Mouse (Mus musculus): ENCODE data around the gene Sstr1. TPM values are rescaled to one million over a fixed set of nuclear protein-coding genes. Genes with fewer than 3 reads are reported as not detected.

The Sstr1 gene
- total RNA-seq (2014; rRNA removed) (46.8 and 49.1 TPM in 2 replicates), polyA plus RNA-seq (2015; fragmentation: Nextera tagmentation; extraction: Ambion mirVana) (14.0 and 16.5 TPM in 2 replicates)

DNA sequence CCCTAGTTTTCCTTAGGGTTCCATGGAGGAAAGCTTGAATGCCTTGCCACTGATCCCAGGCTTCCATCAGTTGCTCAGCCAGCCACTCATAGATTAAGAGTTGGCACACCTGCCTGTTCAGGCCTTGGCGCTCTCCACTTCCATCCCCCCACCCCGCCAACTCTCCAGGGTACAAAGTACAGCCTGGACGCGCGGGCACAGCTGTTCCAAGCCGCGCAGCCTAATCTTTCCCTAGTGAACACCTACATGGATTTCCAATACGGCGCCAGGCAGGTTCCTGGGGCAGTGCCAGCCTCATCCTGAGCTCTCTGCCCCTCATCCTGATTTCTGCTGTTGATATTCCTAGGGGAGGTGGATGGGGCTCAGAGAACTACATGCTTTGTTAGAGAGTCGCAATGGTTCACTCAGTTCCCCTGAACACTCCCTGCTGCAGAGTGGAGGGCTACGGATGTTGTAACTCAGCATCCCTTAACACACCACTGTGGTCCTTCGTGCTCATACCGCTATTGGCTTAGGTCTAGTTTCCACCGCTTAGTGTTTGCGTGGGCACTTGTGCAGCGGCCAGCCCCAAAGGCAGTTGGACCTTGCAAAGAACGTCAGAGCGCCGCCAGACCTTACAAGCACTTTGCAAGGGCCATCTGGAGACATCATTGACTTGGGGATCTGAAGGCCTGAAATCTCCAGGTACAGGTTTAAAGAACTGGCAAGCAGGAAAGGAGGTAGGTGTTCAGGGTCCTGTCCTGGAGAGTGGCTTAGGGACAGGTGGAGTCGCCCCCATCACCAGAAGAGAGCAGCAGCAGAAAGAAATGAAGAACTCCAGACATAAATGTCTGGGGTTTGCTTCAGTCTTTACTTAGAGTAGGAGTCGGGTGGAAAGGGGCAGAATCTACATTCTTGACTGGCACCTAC is at the start of gene Sstr1:
Gene Sstr1, plus strand, starts transcription at position 610 of the 909 bp plus-strand sequence.
- Histone ChIP-seq H3K4me3 (ENCODE audit: low read length) (peak within 1 kb of the TSS; percentile 53), H3K4me2 (ENCODE audit: low read depth, low read length) (peak within 1 kb of the TSS; percentile 89), H3K9ac (replicated peaks; ENCODE audit: low read length) (peak within 1 kb of the TSS; percentile 52), H3K27me3 (ENCODE audit: insufficient read depth, low read length) (peaks cover 10% of the 10 kb centered on the region; the same call in 1 of the 2 replicates), H3K27ac (peak within 1 kb of the TSS; percentile 41; the same call in 1 of the 2 replicates), H3K9me3 (ENCODE audit: low read length) (no peaks in the 10 kb centered on the region), H3K4me1 (ENCODE audit: insufficient read depth, low read length) (peaks cover 18% of the 10 kb centered on the region; the same call in 1 of the 2 replicates), H3K36me3 (ENCODE audit: insufficient read depth, low read length) (no peaks in the 10 kb centered on the region)
- DNase-seq (ENCODE audit: low spot score) (peak; percentile 36), ATAC-seq (peak; percentile 13; the same call in 1 of the 2 replicates)
- WGBS: 12% methylated on average over 21 of the region's 21 CpGs
- TF ChIP-seq CTCF (IDR thresholded peaks at IDR 0.05; ENCODE audit: low read depth): no peak

DNA sequence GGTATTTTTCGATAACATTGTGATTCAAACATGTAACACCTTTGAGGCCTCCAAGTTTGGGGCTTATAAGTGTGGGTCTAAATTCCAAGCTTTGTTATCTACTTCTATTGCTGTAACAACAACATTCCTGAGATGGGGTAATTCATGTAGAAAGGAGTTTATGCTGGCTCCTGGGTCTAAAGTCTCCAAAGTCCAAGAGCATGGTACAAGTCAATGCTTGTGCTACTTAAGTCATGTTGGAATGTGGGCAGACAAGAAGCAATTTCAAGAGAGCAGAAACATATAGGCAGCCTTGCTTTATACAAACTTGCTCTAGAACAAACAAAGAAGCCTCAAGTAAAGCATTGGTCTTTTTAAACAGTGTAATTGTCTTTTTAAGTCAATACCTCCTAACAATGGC is 12.8 kb upstream of the Sstr1 start:
- no peak overlapping the region for H3K4me3 ChIP-seq (ENCODE audit: low read length)
- H3K9me3 ChIP-seq (ENCODE audit: low read length): no peaks in the 10 kb centered on the region
- DNase-seq (ENCODE audit: low spot score) (no peak), ATAC-seq (no peak)
- H3K4me2 ChIP-seq (ENCODE audit: low read depth, low read length): no peak overlapping the region
- WGBS: 87% methylated on average over 1 of the region's 1 CpGs
- H3K27me3 ChIP-seq (ENCODE audit: insufficient read depth, low read length): no peaks in the 10 kb centered on the region
- no peak overlapping the region for H3K27ac ChIP-seq
- no peaks in the 10 kb centered on the region for H3K36me3 ChIP-seq (ENCODE audit: insufficient read depth, low read length)
- no peaks in the 10 kb centered on the region for H3K4me1 ChIP-seq (ENCODE audit: insufficient read depth, low read length)
- no peak for TF ChIP-seq CTCF (IDR thresholded peaks at IDR 0.05; ENCODE audit: low read depth)
- no peak overlapping the region for H3K9ac ChIP-seq (replicated peaks; ENCODE audit: low read length)

DNA sequence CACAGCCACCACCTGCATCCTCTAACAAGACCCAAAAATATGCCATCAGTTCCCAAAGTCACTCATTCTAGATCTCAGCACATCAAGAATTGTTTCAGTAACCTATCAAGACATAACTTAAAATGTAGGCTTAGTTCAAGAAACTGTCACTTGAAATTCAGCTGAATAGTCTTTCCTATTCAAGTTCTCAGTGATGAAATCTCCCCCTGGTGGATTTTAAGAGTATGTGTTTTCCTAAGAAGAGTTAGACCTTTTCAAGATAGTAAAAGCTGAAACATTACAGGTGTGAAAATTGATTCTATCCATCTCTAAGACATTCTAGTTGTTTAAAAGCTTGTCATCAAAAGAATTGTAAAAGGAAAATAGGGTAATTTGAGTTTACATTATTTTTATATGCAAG is 10.4 kb upstream of the Sstr1 start:
- DNase-seq (ENCODE audit: low spot score) (peak; percentile 52), ATAC-seq (no peak)
- no peaks in the 10 kb centered on the region for H3K9me3 ChIP-seq (ENCODE audit: low read length)
- no peaks in the 10 kb centered on the region for H3K4me1 ChIP-seq (ENCODE audit: insufficient read depth, low read length)
- H3K4me2 ChIP-seq (ENCODE audit: low read depth, low read length): no peak overlapping the region
- TF ChIP-seq CTCF (IDR thresholded peaks at IDR 0.05; ENCODE audit: low read depth): peak; percentile 64
- H3K9ac ChIP-seq (replicated peaks; ENCODE audit: low read length): no peak overlapping the region
- H3K27ac ChIP-seq: no peak overlapping the region
- no peaks in the 10 kb centered on the region for H3K27me3 ChIP-seq (ENCODE audit: insufficient read depth, low read length)
- H3K36me3 ChIP-seq (ENCODE audit: insufficient read depth, low read length): no peaks in the 10 kb centered on the region
- H3K4me3 ChIP-seq (ENCODE audit: low read length): no peak overlapping the region

DNA sequence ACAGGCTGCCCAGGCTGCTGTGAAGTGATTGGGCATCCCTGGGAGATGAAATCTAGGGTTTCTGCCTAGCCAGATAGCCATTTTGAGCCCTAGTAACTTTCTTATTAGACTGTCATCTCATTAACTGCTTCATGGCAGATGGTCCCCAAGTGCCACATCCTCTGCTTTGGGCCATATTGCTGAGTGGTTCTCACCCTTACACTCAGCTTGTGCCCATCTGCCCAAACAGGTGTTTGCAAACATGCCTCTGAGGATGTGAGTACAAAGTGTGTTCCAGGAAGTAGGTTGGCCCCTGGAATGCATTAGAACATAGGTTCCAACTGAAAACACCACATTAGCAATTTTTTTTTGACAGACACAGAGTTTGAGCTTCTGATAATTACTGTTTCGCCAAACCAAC is 3.6 kb upstream of the Sstr1 start:
- no peak overlapping the region for H3K9ac ChIP-seq (replicated peaks; ENCODE audit: low read length)
- no peak for ATAC-seq
- 80% methylated on average over 1 of the region's 1 CpGs for WGBS
- H3K4me1 ChIP-seq (ENCODE audit: insufficient read depth, low read length): peaks cover 15% of the 10 kb centered on the region; the same call in 1 of the 2 replicates
- no peak overlapping the region for H3K27ac ChIP-seq
- no peak overlapping the region for H3K4me2 ChIP-seq (ENCODE audit: low read depth, low read length)
- H3K4me3 ChIP-seq (ENCODE audit: low read length): no peak overlapping the region
- TF ChIP-seq CTCF (IDR thresholded peaks at IDR 0.05; ENCODE audit: low read depth): no peak
- H3K27me3 ChIP-seq (ENCODE audit: insufficient read depth, low read length): peaks cover 6% of the 10 kb centered on the region; the same call in 1 of the 2 replicates
- H3K36me3 ChIP-seq (ENCODE audit: insufficient read depth, low read length): no peaks in the 10 kb centered on the region
- no peaks in the 10 kb centered on the region for H3K9me3 ChIP-seq (ENCODE audit: low read length)
- DNase-seq (ENCODE audit: low spot score): no peak

DNA sequence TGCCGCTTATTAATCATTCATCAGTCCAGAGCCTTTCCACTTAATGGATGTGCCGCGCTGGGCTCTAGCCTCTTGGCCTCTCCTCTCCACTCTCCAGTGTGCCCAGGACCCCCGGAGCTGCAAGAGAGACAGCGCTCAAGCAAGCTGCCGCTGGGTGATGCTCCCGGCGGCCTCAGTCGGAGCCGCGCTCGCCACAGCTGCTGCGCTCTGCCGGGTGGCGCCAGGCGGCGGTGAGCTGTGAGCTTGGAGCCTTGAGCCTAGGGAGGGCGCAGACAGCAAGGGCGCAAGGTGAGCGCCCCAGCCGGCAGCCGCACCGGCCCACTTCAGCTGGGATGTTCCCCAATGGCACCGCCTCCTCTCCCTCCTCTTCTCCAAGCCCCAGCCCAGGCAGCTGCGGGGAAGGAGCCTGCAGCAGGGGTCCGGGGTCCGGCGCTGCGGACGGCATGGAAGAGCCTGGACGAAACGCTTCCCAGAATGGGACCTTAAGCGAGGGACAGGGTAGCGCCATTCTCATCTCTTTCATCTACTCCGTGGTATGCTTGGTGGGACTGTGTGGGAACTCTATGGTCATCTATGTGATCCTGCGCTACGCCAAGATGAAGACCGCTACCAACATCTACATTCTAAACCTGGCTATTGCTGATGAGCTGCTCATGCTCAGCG is 820 bp downstream of the Sstr1 start:
- WGBS: under 1% methylated on average over 39 of the region's 39 CpGs
- DNase-seq (ENCODE audit: low spot score) (peak; percentile 62), ATAC-seq (peak; percentile 69)
- peak overlapping the region; percentile 41 for H3K27ac ChIP-seq
- H3K36me3 ChIP-seq (ENCODE audit: insufficient read depth, low read length): no peaks in the 10 kb centered on the region
- H3K9ac ChIP-seq (replicated peaks; ENCODE audit: low read length): peak overlapping the region; percentile 52
- H3K4me1 ChIP-seq (ENCODE audit: insufficient read depth, low read length): peaks cover 18% of the 10 kb centered on the region; the same call in 1 of the 2 replicates
- no peaks in the 10 kb centered on the region for H3K9me3 ChIP-seq (ENCODE audit: low read length)
- H3K4me3 ChIP-seq (ENCODE audit: low read length): peak overlapping the region; percentile 53
- no peak for TF ChIP-seq CTCF (IDR thresholded peaks at IDR 0.05; ENCODE audit: low read depth)
- H3K27me3 ChIP-seq (ENCODE audit: insufficient read depth, low read length): peaks cover 14% of the 10 kb centered on the region; the same call in 1 of the 2 replicates
- peak overlapping the region; percentile 89 for H3K4me2 ChIP-seq (ENCODE audit: low read depth, low read length)

DNA sequence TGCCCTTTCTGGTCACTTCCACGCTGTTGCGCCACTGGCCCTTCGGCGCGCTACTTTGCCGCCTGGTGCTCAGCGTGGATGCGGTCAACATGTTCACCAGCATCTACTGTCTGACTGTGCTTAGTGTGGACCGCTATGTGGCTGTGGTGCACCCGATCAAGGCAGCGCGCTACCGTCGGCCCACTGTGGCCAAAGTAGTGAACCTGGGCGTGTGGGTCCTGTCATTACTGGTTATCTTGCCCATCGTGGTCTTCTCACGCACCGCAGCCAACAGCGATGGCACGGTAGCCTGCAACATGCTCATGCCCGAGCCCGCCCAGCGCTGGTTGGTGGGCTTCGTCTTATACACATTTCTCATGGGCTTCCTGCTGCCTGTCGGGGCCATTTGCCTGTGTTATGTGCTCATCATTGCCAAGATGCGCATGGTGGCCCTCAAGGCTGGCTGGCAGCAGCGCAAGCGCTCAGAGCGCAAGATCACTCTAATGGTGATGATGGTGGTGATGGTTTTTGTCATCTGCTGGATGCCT is 1.4 kb downstream of the Sstr1 start:
- H3K4me1 ChIP-seq (ENCODE audit: insufficient read depth, low read length): peaks cover 18% of the 10 kb centered on the region; the same call in 1 of the 2 replicates
- ATAC-seq (peak; percentile 46), DNase-seq (ENCODE audit: low spot score) (peak; percentile 58)
- WGBS: 1% methylated on average over 29 of the region's 29 CpGs
- H3K27ac ChIP-seq: peak overlapping the region; percentile 41
- no peaks in the 10 kb centered on the region for H3K9me3 ChIP-seq (ENCODE audit: low read length)
- TF ChIP-seq CTCF (IDR thresholded peaks at IDR 0.05; ENCODE audit: low read depth): no peak
- peak overlapping the region; percentile 52 for H3K9ac ChIP-seq (replicated peaks; ENCODE audit: low read length)
- peak overlapping the region; percentile 53 for H3K4me3 ChIP-seq (ENCODE audit: low read length)
- H3K4me2 ChIP-seq (ENCODE audit: low read depth, low read length): peak overlapping the region; percentile 89
- no peaks in the 10 kb centered on the region for H3K36me3 ChIP-seq (ENCODE audit: insufficient read depth, low read length)
- H3K27me3 ChIP-seq (ENCODE audit: insufficient read depth, low read length): peaks cover 14% of the 10 kb centered on the region; the same call in 1 of the 2 replicates

Data from hindbrain, postnatal 0 days (tissue).